Mouse (Mus musculus) G1E (cell line): Measurements from ENCODE around the gene Bag1.

Source experiments
- CTCF ChIP-seq: IDR thresholded peaks from 2 replicates; pipeline ENCODE4 v1.5.1; 2012; ENCODE audit warnings: low read depth, low read length, inconsistent platforms, mixed read lengths
- GATA1 ChIP-seq: IDR thresholded peaks from 2 replicates; pipeline ENCODE4 v1.6.1; 2012; ENCODE audit warnings: borderline replicate concordance, low read length, inconsistent platforms, mixed read lengths
- GATA2 ChIP-seq: IDR thresholded peaks from 2 replicates; pipeline ENCODE4 v1.6.1; 2012; ENCODE audit warnings: low read depth, low read length, inconsistent platforms, borderline replicate concordance
- POLR2AphosphoS5 ChIP-seq: IDR thresholded peaks from 2 replicates; pipeline ENCODE4 v1.6.1; 2012; ENCODE audit warnings: low read depth, low read length, inconsistent platforms; ENCODE audit not compliant: insufficient replicate concordance
- TAL1 ChIP-seq: conservative IDR thresholded peaks from 2 replicates; pipeline ENCODE4 v1.6.1; 2012; ENCODE audit warnings: low read depth, low read length, inconsistent platforms, mixed read lengths

GRCm38 (mm10) chr4:40920576-40920975 is 27.5 kb downstream of the Bag1 start:
- no peak for TF ChIP-seq CTCF
- no peak for TF ChIP-seq GATA1
- no peak for TF ChIP-seq POLR2AphosphoS5
- no peak for TF ChIP-seq TAL1
- TF ChIP-seq GATA2 = no peak
